ENCODE assay signal across 29 mouse cellular contexts in genomic region chr16:33060926-33061325, GRCm38 (mm10). TPM values are rescaled to one million over a fixed set of nuclear protein-coding genes. Genes with fewer than 3 reads are reported as not detected.
DNase-seq lines count a peak whose midpoint lies in the region; ATAC-seq and TF ChIP-seq lines count a peak whose summit lies in the region.
"Had no signal": no experiment of that assay in that cellular context is flagged by ENCODE, and none has a peak within 500 bp of the region (broad histone marks: within the 10 kb centered on the region; RNA-seq: fewer than 3 reads in every experiment).

No protein-coding gene starts in this region.

- WGBS in midbrain, embryonic 11.5 days: 75% methylated on average over 2 of the region's 2 CpGs
- 79% methylated on average over 2 of the region's 2 CpGs for WGBS in midbrain, embryonic 16.5 days
- 69% methylated on average over 2 of the region's 2 CpGs for WGBS in hindbrain, embryonic 11.5 days

- in situ Hi-C loops in ES-E14 (cut with MboI; ENCODE audit: low sequenced_read_pairs in 2 of 2, unreplicated experiment in 2 of 2): no loop called here

- ATAC-seq in midbrain, embryonic 11.5 days (ENCODE audit: low FRiP score): no peak
- no peak for ATAC-seq in midbrain, embryonic 16.5 days
- no peak for ATAC-seq in hindbrain, embryonic 11.5 days (ENCODE audit: low FRiP score)
- ATAC-seq: forebrain, embryonic 13.5 days; lung, postnatal 0 days; midbrain, embryonic 13.5 days had no signal

- no peaks in the 10 kb centered on the region for H3K9me3 ChIP-seq in midbrain, embryonic 11.5 days (ENCODE audit: control insufficient read depth, low read length)
- no peaks in the 10 kb centered on the region for H3K9me3 ChIP-seq in midbrain, embryonic 16.5 days (replicated peaks; ENCODE audit: control insufficient read depth, low read length, poor library complexity, severe bottlenecking)
- no peaks in the 10 kb centered on the region for H3K9me3 ChIP-seq in ES-E14 (ENCODE audit: control insufficient read depth, insufficient read depth, low read depth, low read length)
- no peaks in the 10 kb centered on the region for H3K9me3 ChIP-seq in hindbrain, embryonic 11.5 days (ENCODE audit: control insufficient read depth, low read length)
- H3K9me3 ChIP-seq: embryonic facial prominence, embryonic 10.5 days; embryonic facial prominence, embryonic 15.5 days; forebrain, embryonic 13.5 days; heart, embryonic 12.5 days; hindbrain, embryonic 15.5 days; kidney, embryonic 15.5 days; megakaryocyte, embryonic 14.5 days; midbrain, embryonic 13.5 days had no signal

- H3K4me3 ChIP-seq in midbrain, embryonic 11.5 days (ENCODE audit: low read depth, low read length): no peak overlapping the region
- no peak overlapping the region for H3K4me3 ChIP-seq in midbrain, embryonic 16.5 days (ENCODE audit: low read depth, low read length)
- H3K4me3 ChIP-seq in ES-E14 (ENCODE audit: insufficient read depth in 1 of 2, low read depth in 1 of 2, low read length in 2 of 2, poor library complexity in 1 of 2, severe bottlenecking in 1 of 2): no peak overlapping the region
- no peak overlapping the region for H3K4me3 ChIP-seq in hindbrain, embryonic 11.5 days (ENCODE audit: low read depth, low read length)
- H3K4me3 ChIP-seq: heart, adult 2 months; megakaryocyte, embryonic 14.5 days had no signal

- no peak overlapping the region for H3K4me2 ChIP-seq in midbrain, embryonic 11.5 days
- no peak overlapping the region for H3K4me2 ChIP-seq in midbrain, embryonic 16.5 days (ENCODE audit: low read length)
- no peak overlapping the region for H3K4me2 ChIP-seq in hindbrain, embryonic 11.5 days (replicated peaks; ENCODE audit: low read depth, low read length)

- no peak overlapping the region for H3K27ac ChIP-seq in midbrain, embryonic 11.5 days (ENCODE audit: low read depth, low read length)
- H3K27ac ChIP-seq in midbrain, embryonic 16.5 days (ENCODE audit: low read length): no peak overlapping the region
- no peak overlapping the region; the same call in 1 of the 2 replicates for H3K27ac ChIP-seq in ES-E14 (ENCODE audit: insufficient read depth, low read depth, low read length, poor library complexity, severe bottlenecking)
- no peak overlapping the region for H3K27ac ChIP-seq in hindbrain, embryonic 11.5 days (ENCODE audit: low read depth, low read length)
- H3K27ac ChIP-seq: embryonic facial prominence, embryonic 10.5 days; heart, adult 2 months; stomach, postnatal 0 days had no signal

- DNase-seq in midbrain, embryonic 11.5 days (ENCODE audit: low spot score, missing footprints): peak; percentile 85
- no peak for DNase-seq in ES-E14 (ENCODE audit: low read depth, low spot score)
- peak; percentile 22 for DNase-seq in c-Kit-positive CD71-positive TER-119-positive erythroid progenitor cells, embryonic 14.5 days (ENCODE audit: low spot score)
- DNase-seq in hindbrain, embryonic 11.5 days (ENCODE audit: low spot score): no peak
- no peak for DNase-seq in neural tube, embryonic 10.5 days (ENCODE audit: extremely low spot score, low spot score)
- DNase-seq in kidney, postnatal 4 days: no peak
- DNase-seq: adrenal gland, postnatal 14 days; cerebellum, adult 18-20 months; cerebellum, postnatal 10 days; heart, adult 2 months; kidney, adult 18-20 months; kidney, postnatal 25 days; left cerebral cortex, postnatal 4 days; lung, adult 18-20 months; lung, postnatal 4 days; right cerebral cortex, postnatal 4 days; thymus, adult 18-20 months; thymus, postnatal 36 days had no signal

- no peak overlapping the region for H3K9ac ChIP-seq in midbrain, embryonic 11.5 days (ENCODE audit: low read length)
- H3K9ac ChIP-seq in midbrain, embryonic 16.5 days (ENCODE audit: low read depth, low read length): no peak overlapping the region
- H3K9ac ChIP-seq in ES-E14 (ENCODE audit: insufficient read depth, low read depth, low read length, poor library complexity, severe bottlenecking): no peak overlapping the region
- no peak overlapping the region for H3K9ac ChIP-seq in hindbrain, embryonic 11.5 days (ENCODE audit: low read depth, low read length)
- H3K9ac ChIP-seq: embryonic facial prominence, embryonic 15.5 days; forebrain, embryonic 13.5 days had no signal

- H3K36me3 ChIP-seq in midbrain, embryonic 11.5 days (ENCODE audit: control insufficient read depth, insufficient read depth, low read length): peaks cover 12% of the 10 kb centered on the region; the same call in 1 of the 2 replicates
- peaks cover 7% of the 10 kb centered on the region for H3K36me3 ChIP-seq in midbrain, embryonic 16.5 days (ENCODE audit: control insufficient read depth, insufficient read depth, low read length)
- peaks cover 33% of the 10 kb centered on the region for H3K36me3 ChIP-seq in ES-E14 (ENCODE audit: control insufficient read depth, insufficient read depth, low read length, poor library complexity, severe bottlenecking)
- peaks cover 8% of the 10 kb centered on the region for H3K36me3 ChIP-seq in hindbrain, embryonic 11.5 days (ENCODE audit: control insufficient read depth, insufficient read depth, low read length)

- no peaks in the 10 kb centered on the region for H3K27me3 ChIP-seq in midbrain, embryonic 11.5 days (ENCODE audit: control insufficient read depth, insufficient read depth, low read length)
- H3K27me3 ChIP-seq in midbrain, embryonic 16.5 days (ENCODE audit: control insufficient read depth, insufficient read depth, low read depth, low read length): no peaks in the 10 kb centered on the region
- no peaks in the 10 kb centered on the region for H3K27me3 ChIP-seq in hindbrain, embryonic 11.5 days (ENCODE audit: control insufficient read depth, insufficient read depth, low read length)
- H3K27me3 ChIP-seq: embryonic facial prominence, embryonic 15.5 days; forebrain, embryonic 13.5 days; heart, embryonic 12.5 days; hindbrain, embryonic 15.5 days; kidney, embryonic 15.5 days; megakaryocyte, embryonic 14.5 days; midbrain, embryonic 13.5 days had no signal

- H3K4me1 ChIP-seq in midbrain, embryonic 11.5 days (ENCODE audit: control insufficient read depth, insufficient read depth, low read length): peaks cover 24% of the 10 kb centered on the region
- H3K4me1 ChIP-seq in midbrain, embryonic 16.5 days (ENCODE audit: control insufficient read depth, insufficient read depth, low read length): peaks cover 26% of the 10 kb centered on the region
- H3K4me1 ChIP-seq in ES-E14 (ENCODE audit: control insufficient read depth in 2 of 2, insufficient read depth in 2 of 2, low read length in 2 of 2, poor library complexity in 1 of 2): peaks cover 0 to 6% of the 10 kb centered on the region in 2 experiments; a peak in 1 of 4 replicates
- H3K4me1 ChIP-seq in hindbrain, embryonic 11.5 days (replicated peaks; ENCODE audit: control insufficient read depth, insufficient read depth, low read length): peaks cover 10% of the 10 kb centered on the region

TF ChIP-seq in ES-E14, 5 proteins besides CTCF, POLR2A, EP300 and RAD21:
- TF ChIP-seq CHD2 (IDR thresholded peaks at IDR 0.05; ENCODE audit: low read depth, low read length) (peak; percentile 3; the same call in 1 of the 2 replicates), ZNF384 (IDR thresholded peaks at IDR 0.05; ENCODE audit: low read depth, low read length) (no peak)

RNA-seq across cellular contexts. Expression of gene Lmln, which starts 1.4 kb away (rescaled TPM):
- polyA plus RNA-seq in midbrain, embryonic 11.5 days (2014; fragmentation: Nextera tagmentation; extraction: Ambion mirVana): 2.7 and 3.3 TPM in 2 replicates
- 3.1 and 4.3 TPM in 2 replicates for polyA plus RNA-seq in midbrain, embryonic 16.5 days (2015; fragmentation: Nextera tagmentation; extraction: Ambion mirVana)
- 9.1 and 12.9 TPM in 2 replicates for total RNA-seq in ES-E14 (2012; rRNA removed)
- 3.1 and 4.6 TPM in 2 replicates for polyA plus RNA-seq in hindbrain, embryonic 11.5 days (2014; fragmentation: Nextera tagmentation; extraction: Ambion mirVana)

RNA-seq across cellular contexts. Expression of gene Rpl35a, which starts 4.7 kb away (rescaled TPM):
- 809 and 861 TPM in 2 replicates for polyA plus RNA-seq in midbrain, embryonic 11.5 days (2014; fragmentation: Nextera tagmentation; extraction: Ambion mirVana)
- polyA plus RNA-seq in midbrain, embryonic 16.5 days (2015; fragmentation: Nextera tagmentation; extraction: Ambion mirVana): 387 and 410 TPM in 2 replicates
- 1,485 and 1,755 TPM in 2 replicates for total RNA-seq in ES-E14 (2012; rRNA removed)
- polyA plus RNA-seq in hindbrain, embryonic 11.5 days (2014; fragmentation: Nextera tagmentation; extraction: Ambion mirVana): 774 and 789 TPM in 2 replicates

RNA-seq across cellular contexts. Expression of gene Iqcg, which starts 4.9 kb away (rescaled TPM):
- 5.7 and 6.5 TPM in 2 replicates for polyA plus RNA-seq in midbrain, embryonic 11.5 days (2014; fragmentation: Nextera tagmentation; extraction: Ambion mirVana)
- 7.6 and 7.8 TPM in 2 replicates for polyA plus RNA-seq in midbrain, embryonic 16.5 days (2015; fragmentation: Nextera tagmentation; extraction: Ambion mirVana)
- total RNA-seq in ES-E14 (2012; rRNA removed): 9.8 and 11.3 TPM in 2 replicates
- polyA plus RNA-seq in hindbrain, embryonic 11.5 days (2014; fragmentation: Nextera tagmentation; extraction: Ambion mirVana): 7.7 and 8.0 TPM in 2 replicates

Comparison
In these comparisons a context has a peak if more than half of its experiments do, and no peak if none do; other contexts are left out.
1. DNase-seq: peak in midbrain, embryonic 11.5 days (single experiment) and c-Kit-positive CD71-positive TER-119-positive erythroid progenitor cells, embryonic 14.5 days (single experiment); none in ES-E14 (single experiment), hindbrain, embryonic 11.5 days (single experiment), neural tube, embryonic 10.5 days (single experiment) and kidney, postnatal 4 days (0 of 2).